Mouse (Mus musculus) hindbrain, embryonic 13.5 days (tissue): ENCODE measurements around the gene Vars2. TPM values are rescaled to one million over a fixed set of nuclear protein-coding genes. Genes with fewer than 3 reads are reported as not detected.

ENCODE experiments used
- ATAC-seq: fragments of 200-750 bp; cut with Nextera tagmentation; 2 replicates; pipeline ENCODE4 v1.8.0; 2017; ENCODE audit warnings: moderate TSS enrichment; ENCODE audit not compliant: low FRiP score
- H3K27ac ChIP-seq: fragments of 300-500 bp; sonication (generic); 2 replicates; pipeline ENCODE4 v1.5.1; 2015; ENCODE audit warnings: inconsistent platforms, mild to moderate bottlenecking, moderate library complexity
- H3K27me3 ChIP-seq: fragments of 300-500 bp; sonication (generic); 2 replicates; pipeline ENCODE4 v1.6.1; 2015; ENCODE audit warnings: mild to moderate bottlenecking, inconsistent platforms
- H3K36me3 ChIP-seq: fragments of 300-500 bp; sonication (generic); 2 replicates; pipeline ENCODE4 v1.6.1; 2015; ENCODE audit warnings: mild to moderate bottlenecking, inconsistent platforms
- H3K4me1 ChIP-seq: fragments of 300-500 bp; sonication (generic); replicated peaks from 2 replicates; pipeline ENCODE4 v1.6.1; 2015; ENCODE audit warnings: inconsistent platforms
- H3K4me2 ChIP-seq: fragments of 300-500 bp; sonication (generic); 2 replicates; pipeline ENCODE4 v1.6.1; 2015; ENCODE audit warnings: inconsistent platforms, mild to moderate bottlenecking, moderate library complexity
- H3K4me3 ChIP-seq: fragments of 300-500 bp; sonication (generic); 2 replicates; pipeline ENCODE4 v1.5.1; 2015; ENCODE audit warnings: mild to moderate bottlenecking, inconsistent platforms
- H3K9ac ChIP-seq: fragments of 300-500 bp; sonication (generic); 2 replicates; pipeline ENCODE4 v1.6.1; 2015; ENCODE audit warnings: mild to moderate bottlenecking, inconsistent platforms
- H3K9me3 ChIP-seq: fragments of 300-500 bp; sonication (generic); 2 replicates; pipeline ENCODE4 v1.6.1; 2016; ENCODE audit warnings: inconsistent platforms
- WGBS: fragments of 180-500 bp; shearing (Covaris S2); methylation state at CpG from one replicate; pipeline ENCODE4 v1.1.7; 2015; 5-methylcytosine and 5-hydroxymethylcytosine counted together
- polyA plus RNA-seq: library from polyadenylated mRNA; unstranded; fragments of >200 nt; fragmentation: Nextera tagmentation; extraction: Ambion mirVana; gene quantifications from 2 replicates; pipeline ENCODE4 v1.2.1, GENCODE M21; 2015

Gene Vars2
- polyA plus RNA-seq, 1 experiment from 2014 or later, result 11.8 TPM

DNA sequence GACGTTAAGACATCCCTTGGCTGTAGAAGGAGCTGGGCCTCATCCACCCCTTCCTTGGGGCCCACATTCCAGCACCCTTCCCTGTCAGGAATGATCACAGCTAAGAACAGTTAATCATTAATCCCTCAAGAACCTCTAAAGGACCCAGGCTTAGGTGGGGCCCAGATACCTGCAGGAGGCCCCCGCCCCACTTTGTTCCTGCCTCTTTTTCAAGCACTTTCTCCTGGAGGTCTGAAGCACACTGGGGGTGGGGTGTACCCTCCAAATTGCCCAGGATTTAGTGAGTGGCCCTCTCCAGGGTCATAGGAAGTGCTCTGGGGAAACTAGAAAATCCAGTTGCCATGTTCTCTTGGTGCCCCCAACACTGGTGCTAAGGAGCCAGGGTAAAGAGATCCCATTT is 18.0 kb downstream of the Vars2 start:
- ATAC-seq, result no peak
- H3K27me3 ChIP-seq, result 0 out of 2 replicates have a peak, but pooled peaks cover 6% of the 10 kb centered on the region
- 83% methylated on average over 2 of the region's 2 CpGs for WGBS
- H3K27ac ChIP-seq, result no peak overlapping the region
- no peak overlapping the region for H3K4me3 ChIP-seq
- no peak overlapping the region for H3K9ac ChIP-seq
- H3K4me1 ChIP-seq, result no peaks in the 10 kb centered on the region
- H3K9me3 ChIP-seq, result 0 out of 2 replicates have a peak, but pooled peaks cover 3% of the 10 kb centered on the region
- peaks cover under 1% of the 10 kb centered on the region; the same call in 1 of the 2 replicates for H3K36me3 ChIP-seq
- H3K4me2 ChIP-seq, result no peak overlapping the region

DNA sequence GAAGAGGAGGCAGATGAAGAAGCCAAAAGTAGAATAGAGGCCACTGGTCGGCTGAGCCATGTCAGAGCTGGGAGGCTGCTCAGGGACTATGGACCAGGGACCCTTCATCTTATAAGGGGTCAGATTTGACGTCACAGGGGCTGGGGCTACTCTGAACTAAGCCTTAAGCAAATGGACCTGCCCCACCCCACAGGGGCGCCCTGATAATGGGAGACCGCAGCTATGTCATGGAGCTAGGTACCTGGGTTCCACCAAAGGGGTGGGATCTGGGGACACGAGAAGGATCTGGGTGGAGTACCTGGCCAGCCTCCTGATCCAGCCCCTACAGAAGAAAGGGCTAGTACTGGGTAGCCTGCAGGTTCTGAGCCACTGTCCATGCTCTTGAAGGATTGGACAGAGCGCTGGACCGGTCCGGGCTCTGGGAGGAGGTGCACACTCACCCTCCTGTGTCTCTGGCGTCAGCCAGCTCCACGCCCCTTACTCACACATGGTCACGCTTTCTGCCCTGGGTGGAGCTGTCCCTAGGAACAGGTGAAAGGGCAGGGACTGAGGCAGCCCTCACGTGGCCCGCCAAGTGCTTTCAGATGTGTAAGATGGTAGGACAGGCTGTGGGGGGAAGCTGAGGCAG is 23.7 kb downstream of the Vars2 start, which contains the start of gene Mucl3:
Gene Mucl3, minus strand, starts transcription at position 87 of the 628 bp plus-strand sequence.
- Histone ChIP-seq H3K27me3 (peaks cover 12% of the 10 kb centered on the region), H3K36me3 (no peaks in the 10 kb centered on the region), H3K4me1 (no peaks in the 10 kb centered on the region), H3K27ac (no peak within 1 kb of the TSS), H3K9me3 (0 out of 2 replicates have a peak, but pooled peaks cover 3% of the 10 kb centered on the region), H3K4me2 (no peak within 1 kb of the TSS), H3K9ac (no peak within 1 kb of the TSS), H3K4me3 (no peak within 1 kb of the TSS)
- no peak for ATAC-seq
- 76% methylated on average over 13 of the region's 13 CpGs for WGBS

DNA sequence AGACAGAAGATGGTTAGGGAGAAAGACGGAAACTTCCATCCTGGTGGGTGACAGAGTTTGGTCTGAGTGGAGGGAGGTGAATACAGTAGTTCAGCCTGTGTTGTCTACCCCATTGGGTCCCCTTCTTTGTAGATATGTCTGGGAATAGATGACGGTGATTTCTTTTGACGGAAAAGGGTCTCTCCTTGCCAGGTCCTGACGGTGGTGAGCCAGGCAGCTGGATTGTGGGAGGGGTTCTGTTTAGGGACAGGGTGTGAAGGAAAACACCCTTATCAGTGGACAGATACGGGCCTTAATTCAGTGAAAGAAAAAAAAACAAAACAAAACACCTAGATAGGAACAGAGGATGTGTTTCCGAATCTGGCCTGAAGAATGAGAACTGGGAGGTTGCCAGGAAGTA is 28.0 kb downstream of the Vars2 start:
- Histone ChIP-seq H3K4me1 (0 out of 2 replicates have a peak, but pooled peaks cover 3% of the 10 kb centered on the region), H3K27me3 (peaks cover 14% of the 10 kb centered on the region), H3K4me2 (no peak overlapping the region), H3K9ac (no peak overlapping the region), H3K36me3 (no peaks in the 10 kb centered on the region), H3K9me3 (no peaks in the 10 kb centered on the region), H3K27ac (no peak overlapping the region), H3K4me3 (no peak overlapping the region)
- ATAC-seq, result no peak
- WGBS, result 85% methylated on average over 6 of the region's 6 CpGs

DNA sequence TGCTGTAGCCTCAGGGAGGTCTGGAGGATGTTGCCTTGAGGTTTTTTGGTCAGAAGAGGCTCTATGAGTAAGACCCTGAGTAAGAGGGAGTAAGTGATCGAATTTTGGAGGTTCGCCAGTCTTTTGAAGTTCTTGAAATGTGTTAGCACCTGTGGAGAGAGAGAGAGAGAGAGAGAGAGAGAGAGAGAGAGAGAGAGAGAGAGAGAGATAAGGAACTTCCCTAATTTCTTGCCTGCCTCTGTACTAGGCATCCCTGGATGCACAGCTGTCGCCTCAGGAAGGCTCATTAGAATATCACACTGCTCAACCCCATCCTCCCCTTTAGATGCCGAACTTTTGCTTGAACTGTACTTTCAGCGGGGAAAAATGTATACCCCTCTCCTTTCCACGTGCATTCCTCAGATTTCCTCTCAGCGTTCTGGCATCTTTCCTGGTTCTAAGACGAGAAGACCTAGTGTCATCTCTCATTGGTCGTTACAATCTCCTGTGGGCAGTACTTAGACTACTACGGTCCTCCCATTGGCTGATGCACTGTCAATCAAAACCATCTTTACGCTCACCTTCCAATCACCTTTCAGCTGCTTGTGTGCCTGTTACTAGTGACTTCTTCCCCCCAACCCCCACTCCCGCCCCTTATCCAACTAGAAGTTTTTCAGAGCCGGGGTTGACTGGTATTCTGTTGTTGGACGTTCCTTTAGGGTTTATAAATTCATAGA is 28.8 kb downstream of the Vars2 start:
- ATAC-seq, result peak; percentile 86
- peak overlapping the region; percentile 41 for H3K4me2 ChIP-seq
- H3K36me3 ChIP-seq, result no peaks in the 10 kb centered on the region
- peaks cover 14% of the 10 kb centered on the region; the same call in 1 of the 2 replicates for H3K27me3 ChIP-seq
- H3K4me1 ChIP-seq, result peaks cover 6% of the 10 kb centered on the region; the same call in 1 of the 2 replicates
- H3K4me3 ChIP-seq, result no peak overlapping the region
- H3K9me3 ChIP-seq, result no peaks in the 10 kb centered on the region
- 27% methylated on average over 14 of the region's 14 CpGs for WGBS
- H3K27ac ChIP-seq, result no peak overlapping the region
- H3K9ac ChIP-seq, result no peak overlapping the region

DNA sequence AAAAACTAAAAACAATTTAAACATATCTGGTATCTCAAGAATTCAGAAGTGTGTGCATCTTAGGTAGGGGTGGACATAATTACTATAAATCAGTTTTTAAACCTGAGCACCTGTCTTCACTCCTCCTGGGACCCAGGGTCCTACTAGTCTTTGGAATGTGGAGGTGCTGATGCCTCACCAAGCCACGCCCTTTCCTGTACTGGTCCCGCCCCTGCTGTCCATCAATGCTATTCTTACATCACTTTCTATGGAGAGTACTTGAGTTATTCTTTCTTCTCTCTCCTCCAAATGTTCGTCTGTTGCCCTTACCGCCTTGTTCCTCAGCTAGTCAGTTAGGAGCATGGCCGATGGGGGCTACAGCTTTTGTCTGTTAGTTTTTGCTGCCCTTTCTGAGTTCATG is 31.0 kb downstream of the Vars2 start:
- H3K27me3 ChIP-seq, result 0 out of 2 replicates have a peak, but pooled peaks cover 9% of the 10 kb centered on the region
- H3K27ac ChIP-seq, result no peak overlapping the region
- peaks cover 6% of the 10 kb centered on the region; the same call in 1 of the 2 replicates for H3K4me1 ChIP-seq
- no peaks in the 10 kb centered on the region for H3K9me3 ChIP-seq
- H3K4me2 ChIP-seq, result no peak overlapping the region
- H3K9ac ChIP-seq, result no peak overlapping the region
- no peak for ATAC-seq
- H3K4me3 ChIP-seq, result no peak overlapping the region
- H3K36me3 ChIP-seq, result no peaks in the 10 kb centered on the region
- WGBS, result 36% methylated on average over 5 of the region's 5 CpGs

DNA sequence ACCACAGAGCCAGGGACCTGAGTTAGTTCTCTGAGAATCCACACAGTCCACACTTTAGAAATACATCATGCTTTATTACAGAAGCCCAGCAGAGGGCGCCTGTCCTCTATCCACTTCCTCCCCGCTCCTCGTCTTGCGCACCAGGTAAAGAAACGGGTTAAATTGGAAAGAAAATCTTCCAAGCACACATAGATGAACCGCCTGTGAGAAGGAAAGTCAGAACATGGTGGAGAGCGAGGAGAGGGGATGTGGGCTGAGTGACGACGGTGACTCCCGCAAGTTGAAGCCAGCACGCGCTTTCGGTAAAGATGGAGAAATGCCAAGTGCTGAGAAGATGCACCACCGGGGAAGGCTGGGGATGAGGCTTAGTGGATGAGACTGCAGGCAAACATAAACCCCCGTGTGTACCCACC is 31.7 kb downstream of the Vars2 start:
- H3K4me1 ChIP-seq, result peaks cover 6% of the 10 kb centered on the region; the same call in 1 of the 2 replicates
- H3K36me3 ChIP-seq, result no peaks in the 10 kb centered on the region
- H3K4me3 ChIP-seq, result peak overlapping the region; percentile 40
- no peak overlapping the region for H3K27ac ChIP-seq
- 0 out of 2 replicates have a peak, but pooled peaks cover 9% of the 10 kb centered on the region for H3K27me3 ChIP-seq
- H3K9ac ChIP-seq, result peak overlapping the region; percentile 26; the same call in 1 of the 2 replicates
- peak; percentile 60; the same call in 1 of the 2 replicates for ATAC-seq
- peak overlapping the region; percentile 60 for H3K4me2 ChIP-seq
- H3K9me3 ChIP-seq, result no peaks in the 10 kb centered on the region
- WGBS, result 1% methylated on average over 15 of the region's 15 CpGs

DNA sequence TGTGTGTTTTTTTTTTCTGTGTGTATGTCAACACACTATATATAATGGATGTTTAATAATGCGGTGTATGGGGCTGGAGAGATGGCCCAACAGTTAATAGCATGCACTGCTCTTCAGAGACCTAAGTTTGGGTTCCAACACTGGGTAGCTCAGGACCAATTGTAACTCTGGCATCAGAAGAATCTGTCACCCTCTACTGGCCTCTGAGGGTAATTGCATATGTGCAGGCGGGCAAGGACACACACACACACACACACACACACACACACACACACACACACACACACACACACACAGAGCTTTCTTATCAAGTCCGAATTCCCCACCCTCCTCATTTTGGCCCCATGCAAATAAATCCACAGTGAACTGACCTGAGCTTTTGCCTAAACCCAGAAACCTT is 32.2 kb downstream of the Vars2 start:
- no peak overlapping the region for H3K4me3 ChIP-seq
- no peaks in the 10 kb centered on the region for H3K36me3 ChIP-seq
- H3K9me3 ChIP-seq, result no peaks in the 10 kb centered on the region
- no peak overlapping the region for H3K4me2 ChIP-seq
- H3K27ac ChIP-seq, result no peak overlapping the region
- peaks cover 6% of the 10 kb centered on the region; the same call in 1 of the 2 replicates for H3K4me1 ChIP-seq
- no peak overlapping the region for H3K9ac ChIP-seq
- 0 out of 2 replicates have a peak, but pooled peaks cover 9% of the 10 kb centered on the region for H3K27me3 ChIP-seq
- WGBS, result 91% methylated on average over 2 of the region's 3 CpGs
- ATAC-seq, result 0 out of 2 replicates have a peak, but pooled peaks have one; percentile 31

DNA sequence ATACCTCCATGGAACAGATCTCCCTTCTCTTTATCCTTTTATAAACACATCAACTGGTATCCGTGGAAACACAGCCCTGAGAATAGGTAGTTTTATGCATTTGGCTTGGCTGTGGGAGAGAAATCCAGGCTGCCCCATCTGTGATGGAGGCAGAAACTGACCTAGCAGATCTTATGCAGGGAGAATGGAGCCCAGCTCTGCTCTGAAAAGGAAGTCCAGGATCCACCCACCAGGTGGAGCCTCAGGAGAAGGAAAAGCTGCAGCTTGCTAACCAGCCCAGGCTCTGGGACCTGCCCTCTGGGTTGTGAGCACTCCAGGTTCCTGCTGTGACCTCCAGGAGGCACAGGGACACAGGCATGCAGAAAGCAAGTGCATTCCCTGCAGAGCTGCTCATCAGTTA is 33.4 kb downstream of the Vars2 start:
- Histone ChIP-seq H3K4me1 (peaks cover 6% of the 10 kb centered on the region; the same call in 1 of the 2 replicates), H3K4me3 (no peak overlapping the region), H3K27ac (no peak overlapping the region), H3K9ac (no peak overlapping the region), H3K4me2 (no peak overlapping the region), H3K9me3 (no peaks in the 10 kb centered on the region), H3K36me3 (no peaks in the 10 kb centered on the region), H3K27me3 (0 out of 2 replicates have a peak, but pooled peaks cover 9% of the 10 kb centered on the region)
- ATAC-seq, result no peak
- WGBS, result 9% methylated on average over 1 of the region's 1 CpGs

DNA sequence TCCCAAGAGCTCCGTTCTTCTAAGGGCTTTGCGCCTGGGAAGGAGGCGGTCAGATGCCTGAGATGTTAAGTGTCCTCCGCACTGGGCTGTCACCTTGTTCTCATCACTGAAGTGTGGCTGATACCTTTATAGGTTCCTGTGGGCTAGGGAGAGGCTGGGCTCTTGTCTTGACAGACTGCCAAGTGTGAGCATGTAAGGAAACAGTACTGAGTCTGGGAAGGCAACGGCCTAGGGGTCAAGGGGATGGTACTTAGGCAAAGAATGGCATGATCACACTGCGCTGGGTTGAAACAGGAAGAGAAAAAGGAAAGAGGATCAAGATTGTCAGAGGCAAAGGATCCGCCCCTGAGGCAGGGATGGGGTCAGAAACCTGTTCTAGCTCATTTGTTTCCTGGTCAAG is 40.9 kb downstream of the Vars2 start, which contains the start of gene Gm9573:
Gene Gm9573, minus strand, starts transcription at position 101 of the 400 bp plus-strand sequence.
- no peak within 1 kb of the TSS for H3K27ac ChIP-seq
- no peaks in the 10 kb centered on the region for H3K36me3 ChIP-seq
- ATAC-seq, result no peak
- H3K27me3 ChIP-seq, result no peaks in the 10 kb centered on the region
- H3K4me1 ChIP-seq, result no peaks in the 10 kb centered on the region
- no peak within 1 kb of the TSS for H3K9ac ChIP-seq
- H3K4me2 ChIP-seq, result no peak within 1 kb of the TSS
- no peak within 1 kb of the TSS for H3K4me3 ChIP-seq
- WGBS, result 88% methylated on average over 7 of the region's 7 CpGs
- no peaks in the 10 kb centered on the region for H3K9me3 ChIP-seq

DNA sequence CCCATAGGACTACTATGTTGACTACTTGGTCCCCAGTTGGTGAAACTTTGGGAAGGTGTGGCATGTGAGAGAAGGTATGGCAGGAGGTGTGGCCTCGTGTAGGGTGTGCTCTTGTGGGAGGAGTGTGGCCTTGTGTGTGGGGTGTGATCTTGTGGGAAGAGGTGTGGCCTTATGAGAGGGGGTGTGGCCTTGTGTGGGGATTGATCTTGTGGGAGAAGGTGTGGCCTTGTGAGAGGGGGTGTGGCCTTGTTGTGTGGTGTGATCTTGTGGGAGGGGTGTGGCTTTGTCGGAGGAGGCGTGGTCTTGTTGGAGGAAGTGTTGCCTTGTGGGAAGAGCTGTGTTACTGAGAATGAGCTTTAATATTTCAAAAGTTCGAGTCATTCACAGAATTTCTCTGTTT is 50.3 kb downstream of the Vars2 start:
- H3K4me1 ChIP-seq, result no peaks in the 10 kb centered on the region
- H3K36me3 ChIP-seq, result no peaks in the 10 kb centered on the region
- WGBS, result 88% methylated on average over 4 of the region's 4 CpGs
- no peaks in the 10 kb centered on the region for H3K9me3 ChIP-seq
- no peak overlapping the region for H3K4me2 ChIP-seq
- H3K27me3 ChIP-seq, result peaks cover 2% of the 10 kb centered on the region; the same call in 1 of the 2 replicates
- no peak for ATAC-seq
- no peak overlapping the region for H3K9ac ChIP-seq
- H3K27ac ChIP-seq, result no peak overlapping the region
- H3K4me3 ChIP-seq, result no peak overlapping the region
